Mouse (Mus musculus) layer of hippocampus, adult 8-10 months (tissue): ENCODE results near the gene Prdm16. TPM values are rescaled to one million over a fixed set of nuclear protein-coding genes. Genes with fewer than 3 reads are reported as not detected.

Experiments used
- DNase-seq, 2 experiments: peaks; one replicate each; pipeline ENCODE4 v3.0.0; 2022; ENCODE audit warnings: low spot score in 2 of 2
- total RNA-seq, 4 experiments: library from RNA; stranded (reverse); gene quantifications; 2 replicates each; pipeline ENCODE4 v1.2.4; 2022

Prdm16 gene
- total RNA-seq, 4 experiments from 2014 or later, result 9.3 to 15.5 (median 13.9) TPM

- no peak for DNase-seq
These were observed 118.7 kb downstream of the Prdm16 start for GRCm38 (mm10) chr4:154517991-154518390.

- no peak for DNase-seq
These were observed 120.2 kb downstream of the Prdm16 start for GRCm38 (mm10) chr4:154516470-154516869.

DNA sequence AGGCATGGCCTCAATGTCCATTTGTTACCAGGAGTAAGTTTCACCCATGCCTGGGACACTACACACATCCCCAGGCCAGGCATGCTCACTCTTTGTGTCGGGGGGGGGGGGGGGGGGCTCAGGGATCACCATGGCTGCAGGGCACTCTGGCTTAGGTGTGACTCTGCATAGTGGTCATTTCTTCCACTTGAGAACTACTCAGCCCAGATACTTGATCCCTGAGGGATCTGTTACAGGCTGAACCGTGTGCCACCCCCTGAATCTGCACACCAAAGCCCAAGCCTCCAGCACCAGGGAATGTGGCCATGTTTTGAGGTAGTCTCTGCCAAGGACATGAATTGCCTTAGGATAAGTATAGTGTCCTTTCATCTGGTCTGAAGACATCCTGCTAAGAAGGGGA lies 123.0 kb downstream of the Prdm16 start:
- no peak for DNase-seq

DNA sequence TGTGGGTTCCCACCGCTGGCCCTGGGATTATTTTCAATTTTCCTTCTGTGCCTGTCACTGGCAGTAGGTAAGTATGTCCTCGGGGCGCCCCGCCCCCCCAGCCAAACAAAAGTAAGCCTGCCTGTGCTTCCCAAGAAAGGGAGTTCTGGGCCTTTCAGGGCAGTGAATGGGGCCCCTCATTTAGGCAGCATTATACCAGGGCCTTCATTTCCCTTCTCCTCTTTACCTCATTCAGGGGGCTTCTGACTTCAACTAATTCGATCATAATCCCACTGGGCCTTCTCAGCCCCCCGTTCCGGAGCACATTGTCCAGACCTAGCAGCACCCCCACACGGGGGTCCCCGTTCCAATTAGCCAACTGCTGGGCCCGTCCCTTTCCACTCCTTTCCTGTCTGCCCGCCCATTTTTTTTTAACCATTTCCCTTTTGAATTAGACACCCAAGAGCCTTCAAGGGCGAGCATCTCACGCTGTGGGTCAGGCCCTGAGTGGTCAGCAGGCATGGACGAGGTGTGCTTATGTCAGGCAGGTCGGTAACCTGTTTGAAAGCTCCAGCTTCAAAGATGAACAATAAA lies 124.1 kb downstream of the Prdm16 start:
- no peak for DNase-seq

DNA sequence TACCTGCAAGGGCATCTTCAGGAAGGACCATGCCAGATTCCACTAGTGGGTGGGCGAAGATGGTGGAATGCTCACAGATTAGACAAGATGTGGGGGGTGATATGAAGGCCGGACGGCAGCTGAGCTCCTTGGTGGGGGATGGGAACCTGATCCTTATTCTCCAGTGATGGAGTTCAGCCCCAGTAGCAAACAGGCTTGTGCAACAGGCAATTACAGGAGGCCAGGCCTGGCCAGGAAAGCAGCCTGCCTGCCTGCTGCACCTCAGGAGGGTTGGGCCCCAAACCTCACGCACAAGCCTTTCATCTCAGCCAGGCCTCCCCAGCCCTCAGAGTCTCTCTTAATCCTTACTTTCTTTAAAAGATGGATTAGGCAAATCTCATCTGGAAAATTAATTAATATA lies 124.9 kb downstream of the Prdm16 start:
- DNase-seq, result no peak

DNA sequence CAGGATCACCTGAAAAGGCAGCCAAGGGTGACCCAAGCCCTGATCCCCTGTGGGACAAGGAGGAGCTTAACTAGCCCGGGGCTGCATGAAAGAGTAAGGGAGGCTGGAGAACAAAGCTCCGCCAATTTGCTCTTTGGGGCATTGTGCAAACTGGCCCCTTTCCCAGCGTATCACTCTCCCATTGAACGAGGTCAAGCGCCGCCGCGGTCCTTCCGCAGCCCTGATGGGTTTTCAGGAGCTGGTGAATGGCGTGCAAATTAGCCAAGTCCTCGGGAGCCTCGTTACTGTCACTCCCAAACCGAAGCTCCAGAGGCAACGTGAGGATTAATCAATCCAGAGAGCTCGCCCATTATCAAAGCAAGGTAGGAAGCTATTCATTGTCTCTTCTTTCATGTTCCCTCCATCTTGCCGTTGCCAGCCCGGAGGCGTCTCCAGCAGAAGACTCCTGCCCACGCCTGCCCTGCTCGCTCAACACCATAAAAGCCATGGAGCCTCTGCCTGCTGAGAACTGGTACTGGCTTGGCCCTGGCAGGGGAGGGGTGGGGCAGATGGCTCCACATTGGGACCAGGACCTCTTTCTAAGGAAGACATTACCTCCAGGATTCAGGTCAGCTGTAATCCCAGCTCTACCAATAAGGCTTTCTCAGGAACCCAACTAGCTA lies 129.8 kb downstream of the Prdm16 start:
- DNase-seq, result peak; percentile 39 to 45

DNA sequence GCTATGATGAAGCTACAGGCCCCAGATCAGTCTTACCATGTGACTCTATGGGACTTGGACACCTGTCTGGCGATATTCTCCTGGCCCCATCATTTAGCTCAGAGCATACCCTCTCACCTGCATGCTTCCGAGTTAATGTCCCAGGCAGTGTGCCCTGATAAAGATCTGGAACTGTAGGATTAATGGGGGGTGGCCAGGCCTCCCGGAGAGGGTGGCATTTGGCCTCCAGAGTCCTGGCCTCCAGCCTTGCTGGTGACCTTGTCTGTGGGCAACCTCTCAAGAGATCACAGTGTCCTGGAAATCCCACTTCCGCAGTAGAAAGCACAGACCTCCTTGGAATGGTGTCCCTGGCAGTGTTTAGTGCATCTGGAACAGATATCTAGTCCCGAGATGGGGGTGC lies 131.4 kb downstream of the Prdm16 start:
- DNase-seq, result no peak

DNA sequence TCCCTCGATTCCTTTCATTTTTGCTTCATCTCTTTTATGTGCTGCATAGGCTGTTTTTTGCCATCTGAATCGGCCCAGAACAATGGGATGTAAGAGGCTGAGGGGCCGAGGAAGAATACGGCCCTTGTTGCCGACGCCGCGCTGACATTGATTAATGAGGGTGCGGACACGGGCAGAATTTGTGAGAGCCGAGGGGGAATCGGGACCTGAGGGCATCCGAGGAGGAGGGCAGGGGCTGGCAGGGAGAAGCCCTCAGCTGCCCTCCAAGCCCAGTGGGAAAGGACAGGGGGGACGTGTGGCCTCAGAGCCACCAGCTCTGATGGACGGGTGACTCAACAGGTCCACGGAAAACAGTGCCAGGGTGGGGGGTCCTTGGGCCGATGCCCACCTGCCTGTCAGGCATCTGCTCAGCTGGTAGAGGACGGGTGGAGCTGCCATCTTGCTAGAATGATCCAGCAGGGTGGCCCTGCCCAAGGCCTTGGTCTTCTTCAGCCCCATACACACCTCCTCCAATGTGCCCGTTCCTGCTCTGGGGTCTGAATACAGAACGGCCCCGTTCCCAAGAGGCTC lies 133.3 kb downstream of the Prdm16 start:
- DNase-seq, result no peak

DNA sequence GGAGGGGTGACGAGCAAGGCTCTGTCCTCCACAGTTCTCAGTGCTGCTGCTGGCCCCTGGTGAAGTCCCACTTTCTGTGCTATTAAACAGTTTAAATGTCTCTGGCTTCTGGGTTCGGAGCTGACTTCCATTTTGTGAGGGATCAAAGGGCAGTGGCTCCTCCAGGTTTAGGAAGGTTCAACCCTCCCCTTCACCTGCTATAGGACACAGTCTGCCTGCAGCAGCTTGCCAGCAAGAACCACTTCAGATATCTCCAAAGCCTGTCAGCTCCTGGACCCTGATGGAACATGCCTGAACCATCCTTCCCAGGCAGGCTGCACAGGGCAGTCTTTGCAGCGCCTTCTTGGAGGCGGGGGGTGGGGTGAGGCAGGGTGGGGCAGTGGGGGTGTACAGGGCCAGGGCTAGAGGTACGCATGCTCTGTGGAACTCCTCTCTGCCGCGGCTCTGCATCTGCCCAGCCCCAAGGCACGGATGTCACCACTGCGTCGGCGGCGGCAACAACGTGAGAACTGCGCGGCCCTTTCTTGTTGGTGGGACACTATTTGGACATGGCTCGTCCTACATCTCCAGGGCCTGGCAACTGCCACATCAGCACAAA lies 134.2 kb downstream of the Prdm16 start:
- no peak for DNase-seq

- DNase-seq, result no peak
These were observed 136.0 kb downstream of the Prdm16 start for GRCm38 (mm10) chr4:154500695-154501094.

DNA sequence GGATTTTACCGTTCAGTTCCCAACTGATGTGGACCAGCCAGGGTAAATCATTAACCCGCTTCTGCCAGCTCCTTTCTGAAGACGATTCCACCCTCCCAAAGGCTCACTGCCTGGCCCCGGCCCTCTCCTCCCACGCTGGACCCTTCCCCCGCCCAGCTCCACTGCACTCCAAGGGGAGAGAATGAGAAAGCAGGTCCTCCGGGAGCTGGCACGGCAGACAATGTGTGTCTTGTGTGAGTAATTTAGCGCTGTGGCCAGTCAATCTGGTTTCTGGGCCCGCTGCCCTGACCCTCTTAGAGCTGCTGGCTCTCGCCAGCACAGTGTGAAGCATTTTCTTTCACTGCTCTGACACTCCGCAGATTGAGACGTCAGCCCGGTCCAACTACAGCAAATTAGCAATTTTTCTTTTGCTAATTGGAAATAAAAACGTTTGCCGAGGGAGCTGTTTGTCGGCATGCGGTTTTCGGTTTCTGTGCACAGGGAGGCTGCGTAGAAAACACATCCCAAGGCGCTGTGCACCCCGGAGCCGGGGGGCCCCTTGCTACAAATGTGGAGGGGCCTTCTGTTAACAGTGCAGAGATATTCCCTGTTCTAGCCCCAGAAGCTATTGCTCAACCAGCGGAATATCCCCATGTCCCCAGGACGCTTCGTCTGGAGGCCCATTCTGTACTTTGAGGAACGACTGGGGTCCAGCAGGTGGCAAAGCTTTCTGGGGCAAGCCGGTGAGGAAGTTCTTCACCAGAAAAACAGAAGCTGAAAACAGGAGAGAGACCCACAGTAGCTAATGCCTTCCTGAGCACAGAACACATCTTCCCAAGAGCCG lies 136.8 kb downstream of the Prdm16 start:
- peak; percentile 85 to 90 for DNase-seq

GRCm38 (mm10) chr4:154497423-154498175 lies 139.1 kb downstream of the Prdm16 start:
- no peak for DNase-seq

- peak; percentile 83 to 84 for DNase-seq
These were observed 139.7 kb downstream of the Prdm16 start for GRCm38 (mm10) chr4:154496991-154497390.

DNA sequence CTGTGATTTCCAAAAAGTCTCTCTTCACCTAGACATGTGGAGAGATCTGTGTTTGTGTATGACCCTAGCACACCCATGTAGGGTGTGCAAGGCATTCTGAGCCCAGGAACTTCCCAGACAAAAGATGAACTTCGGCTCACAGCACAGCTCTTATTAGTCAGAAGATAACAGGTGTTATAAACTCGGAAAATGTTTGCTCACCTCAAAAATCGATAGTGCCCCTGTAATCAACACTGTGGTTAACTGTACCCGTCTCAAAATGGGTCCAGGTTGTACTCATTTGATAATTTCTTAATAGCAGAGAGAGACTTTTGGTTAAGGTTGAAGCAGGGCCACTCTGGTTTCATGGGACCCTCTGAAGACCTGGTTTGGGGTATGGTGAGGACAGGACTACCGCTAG lies 140.2 kb downstream of the Prdm16 start:
- no peak for DNase-seq

DNA sequence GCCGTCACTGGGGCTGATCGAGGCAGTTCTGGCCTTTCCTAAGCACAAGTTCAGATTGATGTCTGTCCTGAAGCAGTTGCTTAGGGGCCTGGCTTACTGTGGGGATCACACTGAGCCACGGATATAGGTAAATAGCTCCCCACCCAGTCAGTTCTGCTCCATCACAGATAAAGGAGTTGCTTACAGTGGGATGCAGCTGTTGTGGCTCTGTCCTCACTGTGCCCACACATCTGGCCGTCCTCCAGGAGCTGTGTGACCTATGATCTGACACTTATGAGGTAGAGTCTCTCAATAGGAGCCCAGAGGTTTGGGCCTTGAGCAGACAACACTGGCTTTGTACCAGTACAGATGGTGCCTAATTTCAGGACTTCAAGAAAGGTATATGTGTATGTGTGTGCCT lies 142.7 kb downstream of the Prdm16 start:
- DNase-seq, result no peak

GRCm38 (mm10) chr4:154492714-154493121 lies 144.0 kb downstream of the Prdm16 start:
- no peak for DNase-seq

- DNase-seq, result no peak
These were observed 144.4 kb downstream of the Prdm16 start for GRCm38 (mm10) chr4:154492268-154492667.

- no peak for DNase-seq
These were observed 148.6 kb downstream of the Prdm16 start for GRCm38 (mm10) chr4:154488031-154488430.

DNA sequence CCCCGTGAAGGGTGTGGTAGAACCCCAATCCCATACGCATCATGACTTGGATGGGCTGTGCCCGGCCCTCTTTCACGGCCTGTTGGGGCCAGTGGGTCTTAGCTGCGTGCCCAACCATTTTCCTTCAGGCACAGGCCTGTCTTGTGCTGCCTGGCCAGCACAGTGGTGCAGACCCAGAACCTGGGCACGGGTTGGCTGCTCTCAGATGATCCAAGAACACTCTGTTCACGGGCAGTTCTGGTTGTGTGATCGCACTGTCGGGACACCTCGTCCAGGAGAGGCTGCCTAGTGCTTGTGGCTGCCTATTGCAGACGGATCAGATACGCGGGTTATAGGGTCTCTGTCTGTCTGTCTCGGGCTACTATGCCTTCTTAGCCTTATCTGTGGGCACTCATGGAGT lies 154.0 kb downstream of the Prdm16 start:
- no peak for DNase-seq

DNA sequence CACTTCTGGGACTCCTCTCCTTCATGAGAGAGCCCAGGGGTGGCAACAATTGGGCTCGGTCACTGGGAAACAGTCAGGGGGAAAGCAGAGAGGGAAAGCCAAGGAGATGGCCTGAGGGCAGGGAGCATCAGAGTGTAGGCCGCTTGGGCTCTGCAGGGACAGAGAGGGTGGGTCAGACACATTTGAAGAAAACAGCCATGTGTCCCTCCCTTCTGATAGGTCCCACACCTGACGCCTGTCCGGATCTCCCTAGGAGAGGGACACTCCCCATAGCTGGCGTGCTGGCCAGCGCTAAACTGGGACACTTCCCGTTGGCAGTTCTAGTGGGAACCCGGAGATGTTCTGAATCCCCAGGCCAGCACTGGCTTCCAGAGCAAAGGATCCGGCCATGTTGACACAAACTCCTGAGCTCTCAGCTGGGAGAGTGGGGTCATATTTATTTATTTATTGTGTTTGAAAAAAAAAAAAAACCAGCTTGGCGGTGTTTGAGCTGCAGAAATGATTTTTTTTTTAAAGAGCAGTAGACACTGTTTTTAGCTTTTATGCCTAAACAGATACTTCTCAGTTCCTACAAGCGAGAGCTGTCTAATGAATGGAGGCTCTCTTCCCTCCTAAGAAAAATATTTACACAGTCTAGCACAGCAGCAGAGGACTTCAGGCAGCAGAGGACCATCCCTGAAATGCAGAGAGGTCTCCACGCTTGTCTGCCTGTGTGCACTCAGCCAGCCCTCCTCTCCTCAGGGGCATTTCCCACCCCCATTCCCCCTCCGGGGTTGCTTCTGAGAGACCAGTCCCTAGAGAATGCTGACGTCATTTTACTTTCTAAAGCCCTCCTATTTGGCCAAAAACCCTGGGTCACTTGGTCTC lies 154.7 kb downstream of the Prdm16 start:
- DNase-seq, result peak in 1 of 2 experiments; percentile 15
